Mouse (Mus musculus) limb, embryonic 14.5 days (tissue): ENCODE measurements around the gene Tulp3. TPM values are rescaled to one million over a fixed set of nuclear protein-coding genes. Genes with fewer than 3 reads are reported as not detected.

Experiments
- ATAC-seq: fragments of 200-750 bp; cut with Nextera tagmentation; 2 replicates; pipeline ENCODE4 v1.8.0; 2017; ENCODE audit warnings: low read depth, moderate number of reproducible peaks, moderate TSS enrichment; ENCODE audit not compliant: low FRiP score
- DNase-seq: peaks from one replicate; pipeline ENCODE4 v3.0.0-alpha.2; 2015; ENCODE audit warnings: low spot score
- H3K27ac ChIP-seq: fragments of 300-500 bp; sonication (generic); replicated peaks from 2 replicates; pipeline ENCODE4 v1.5.1; 2014; ENCODE audit warnings: low read depth, mild to moderate bottlenecking, low read length, moderate library complexity, mixed read lengths
- H3K27me3 ChIP-seq: fragments of 300-500 bp; sonication (generic); 2 replicates; pipeline ENCODE4 v1.6.1; 2014; ENCODE audit warnings: low read length, mixed read lengths; ENCODE audit not compliant: control insufficient read depth, insufficient read depth
- H3K36me3 ChIP-seq: fragments of 300-500 bp; sonication (generic); 2 replicates; pipeline ENCODE4 v1.6.1; 2014; ENCODE audit warnings: mild to moderate bottlenecking, low read length, moderate library complexity, mixed read lengths; ENCODE audit not compliant: control insufficient read depth, insufficient read depth
- H3K4me1 ChIP-seq: fragments of 300-500 bp; sonication (generic); 2 replicates; pipeline ENCODE4 v1.6.1; 2014; ENCODE audit warnings: antibody characterized with exemption, low read length, mixed read lengths; ENCODE audit not compliant: control insufficient read depth, insufficient read depth
- H3K4me2 ChIP-seq: fragments of 300-500 bp; sonication (generic); replicated peaks from 2 replicates; pipeline ENCODE4 v1.6.1; 2014; ENCODE audit warnings: low read depth, mild to moderate bottlenecking, low read length, moderate library complexity; ENCODE audit not compliant: severe bottlenecking
- H3K4me3 ChIP-seq: fragments of 300-500 bp; sonication (generic); replicated peaks from 2 replicates; pipeline ENCODE4 v1.5.1; 2014; ENCODE audit warnings: low read length
- H3K9ac ChIP-seq: fragments of 300-500 bp; sonication (generic); 2 replicates; pipeline ENCODE4 v1.6.1; 2014; ENCODE audit warnings: mild to moderate bottlenecking, low read depth, low read length, moderate library complexity; ENCODE audit not compliant: severe bottlenecking
- H3K9me3 ChIP-seq: fragments of 300-500 bp; sonication (generic); 2 replicates; pipeline ENCODE4 v1.6.1; 2016; ENCODE audit warnings: low read length; ENCODE audit not compliant: control insufficient read depth
- POLR2A ChIP-seq: fragments of 200-500 bp; IDR thresholded peaks from 2 replicates; pipeline ENCODE4 v1.8.0; 2012; ENCODE audit warnings: inconsistent platforms, mild to moderate bottlenecking, moderate library complexity, borderline replicate concordance; ENCODE audit not compliant: insufficient read depth, insufficient read length; ENCODE audit errors: extremely low read depth
- WGBS: fragments of 180-500 bp; shearing (Covaris S2); extraction: QIAGEN DNeasy Blood & Tissue Kit; methylation state at CpG from one replicate; pipeline ENCODE4 v1.1.7; 2014; 5-methylcytosine and 5-hydroxymethylcytosine counted together
- polyA plus RNA-seq, 2 experiments: library from polyadenylated mRNA; depleted of rRNA in 1 of 2; stranded (reverse) in 1 of 2; unstranded in 1 of 2; fragments of >200 nt; fragmentation: Nextera tagmentation in 1 of 2; extraction: Ambion mirVana in 1 of 2; gene quantifications; 2 replicates each; pipeline versions ENCODE4 v1.2.1 to v1.2.3; 2012 to 2014

The Tulp3 gene
- 49.0 and 56.1 TPM in 2 replicates for polyA plus RNA-seq (2012; rRNA removed)
- 20.3 and 24.8 TPM in 2 replicates for polyA plus RNA-seq (2014; fragmentation: Nextera tagmentation; extraction: Ambion mirVana)

DNA sequence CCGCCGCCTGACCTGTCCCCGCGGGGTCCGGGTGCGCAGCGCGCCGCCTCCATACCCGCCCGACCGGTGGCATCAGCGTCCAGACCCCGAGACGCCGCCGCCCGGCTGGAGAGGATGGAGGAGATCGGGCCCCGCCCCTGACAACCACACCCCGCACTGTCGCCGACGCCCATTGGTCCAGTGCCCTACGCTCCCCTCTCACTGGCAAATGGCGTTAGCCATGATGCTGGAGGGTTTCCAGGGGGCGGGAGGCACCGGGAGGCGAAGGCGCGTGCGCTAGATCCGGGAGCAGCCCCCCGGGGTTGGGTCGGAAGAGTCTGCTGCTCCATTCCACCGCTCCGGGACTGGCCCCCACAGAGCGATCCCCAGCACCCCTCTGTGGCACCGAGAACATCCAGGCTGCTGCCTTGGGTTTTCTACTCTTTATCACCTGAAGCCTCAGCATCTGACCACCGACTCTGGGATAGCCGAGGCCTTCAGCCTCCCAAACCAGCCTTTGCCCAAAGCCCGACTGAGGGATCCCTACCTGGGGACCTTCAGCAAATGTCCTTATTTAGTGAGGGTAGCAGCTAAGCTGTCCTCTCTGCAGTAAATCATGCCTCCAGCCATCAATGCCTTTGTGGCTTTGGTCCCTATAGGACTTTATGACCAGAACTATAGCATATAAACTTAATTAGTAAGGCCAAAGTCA lies at the start of gene Tulp3:
Gene Tulp3, minus strand, starts transcription at position 126 of the 691 bp plus-strand sequence.
- Histone ChIP-seq H3K27ac (peak within 1 kb of the TSS; percentile 85), H3K4me2 (peak within 1 kb of the TSS; percentile 71), H3K36me3 (peaks cover 25% of the 10 kb centered on the region), H3K27me3 (no peaks in the 10 kb centered on the region), H3K9me3 (no peaks in the 10 kb centered on the region), H3K4me1 (peaks cover 14% of the 10 kb centered on the region), H3K4me3 (peak within 1 kb of the TSS; percentile 78), H3K9ac (peak within 1 kb of the TSS; percentile 76)
- DNase-seq (peak; percentile 98), ATAC-seq (peak; percentile 98)
- 0 out of 2 replicates have a peak, but pooled peaks have one; percentile 34 for TF ChIP-seq POLR2A
- 1% methylated on average over 32 of the region's 42 CpGs for WGBS

DNA sequence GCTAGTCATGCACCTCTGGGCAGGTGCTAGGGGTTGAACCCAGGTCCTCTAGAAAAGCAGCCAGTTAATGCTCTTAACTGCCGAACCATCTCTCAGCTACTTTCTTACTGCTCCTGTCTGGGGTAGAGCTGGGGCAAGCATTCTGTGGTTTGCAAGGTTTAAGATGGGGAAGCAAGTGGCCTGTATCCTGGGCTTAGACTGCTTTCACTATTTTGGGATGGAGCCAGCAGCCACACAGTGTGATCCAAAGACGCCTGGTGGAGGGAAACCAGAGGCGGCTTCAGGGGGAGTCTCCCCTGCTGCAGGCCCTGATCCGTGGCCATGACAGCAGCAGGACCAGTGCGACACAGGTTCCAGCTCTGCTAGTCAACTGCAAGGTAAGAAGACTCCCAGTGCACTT lies 49.1 kb upstream of the Tulp3 start:
- H3K36me3 ChIP-seq: peaks cover 33% of the 10 kb centered on the region
- peak; percentile 33; the same call in 1 of the 2 replicates for ATAC-seq

DNA sequence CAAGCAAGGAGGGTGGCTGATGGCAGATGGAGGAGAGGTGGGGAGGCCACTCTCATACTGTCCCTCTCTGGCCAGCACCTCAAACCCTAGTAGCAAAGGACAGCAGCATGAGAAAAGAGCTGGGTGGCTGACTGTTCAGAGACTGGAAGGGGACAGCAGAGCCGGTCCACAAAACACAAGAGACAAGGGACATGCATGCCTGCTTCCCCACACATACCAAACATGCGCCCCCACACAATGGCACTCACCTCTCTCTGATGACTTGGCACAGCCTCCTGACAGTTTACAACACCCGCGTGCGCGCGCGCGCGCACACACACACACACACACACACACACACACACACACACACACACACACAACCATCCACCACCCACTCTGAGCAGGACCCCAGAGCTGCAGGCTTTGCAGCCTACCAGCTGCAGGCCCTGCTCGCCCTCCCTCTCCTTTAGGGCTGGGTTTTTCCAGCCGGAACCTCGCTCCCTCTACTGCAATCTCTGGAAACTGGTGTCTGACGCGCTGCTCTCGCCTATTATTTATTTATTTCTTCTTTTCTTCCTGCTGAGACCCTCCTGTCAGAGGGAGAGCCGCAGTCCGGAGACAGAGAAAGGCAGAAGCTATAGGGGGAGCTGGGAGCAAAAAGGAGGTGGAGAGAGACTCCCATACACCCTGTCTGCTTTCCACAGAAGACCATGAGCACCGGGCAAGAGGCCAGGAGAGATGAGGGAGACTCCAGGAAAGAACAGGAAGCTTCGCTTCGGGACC lies 44.0 kb upstream of the Tulp3 start:
- peak overlapping the region; percentile 67 for H3K27ac ChIP-seq
- no peaks in the 10 kb centered on the region for H3K4me1 ChIP-seq
- H3K36me3 ChIP-seq: no peaks in the 10 kb centered on the region
- DNase-seq (peak; percentile 67), ATAC-seq (peak; percentile 76)
- H3K9me3 ChIP-seq: no peaks in the 10 kb centered on the region
- WGBS: 24% methylated on average over 13 of the region's 21 CpGs
- H3K27me3 ChIP-seq: no peaks in the 10 kb centered on the region
- peak overlapping the region; percentile 23 for H3K4me3 ChIP-seq
- H3K4me2 ChIP-seq: peak overlapping the region; percentile 49
- H3K9ac ChIP-seq: peak overlapping the region; percentile 46
- no peak for TF ChIP-seq POLR2A

More for the DNA sequence above, 49.1 kb upstream of the Tulp3 start:
- H3K4me3 ChIP-seq: no peak overlapping the region
- no peak overlapping the region for H3K27ac ChIP-seq
- no peaks in the 10 kb centered on the region for H3K27me3 ChIP-seq
- no peaks in the 10 kb centered on the region for H3K4me1 ChIP-seq
- TF ChIP-seq POLR2A: no peak
- H3K4me2 ChIP-seq: no peak overlapping the region
- no peak for DNase-seq
- H3K9ac ChIP-seq: no peak overlapping the region
- WGBS: 52% methylated on average over 5 of the region's 5 CpGs
- no peaks in the 10 kb centered on the region for H3K9me3 ChIP-seq

DNA sequence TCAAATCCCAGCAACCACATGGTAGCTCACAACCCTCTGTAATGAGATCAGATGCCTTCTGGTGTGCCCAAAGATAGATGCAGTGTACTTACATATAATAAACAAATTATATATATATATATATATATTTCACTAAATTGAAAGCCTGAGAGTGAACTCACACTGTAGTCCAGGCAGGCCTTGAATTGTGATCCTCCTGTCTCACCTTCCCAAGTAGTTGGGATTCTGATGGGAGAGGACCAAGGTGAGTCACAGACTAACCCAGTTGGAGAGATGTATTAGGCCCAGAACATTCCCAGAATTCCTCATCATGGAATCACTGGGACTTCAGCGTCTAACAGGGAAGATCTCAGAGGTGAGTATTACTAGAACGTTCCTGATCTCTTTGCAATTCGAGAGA lies 43.3 kb upstream of the Tulp3 start, which contains the start of gene Nrip2:
Gene Nrip2, plus strand, starts transcription at position 301 of the 400 bp plus-strand sequence.
- TF ChIP-seq POLR2A: no peak
- H3K9ac ChIP-seq: peak within 1 kb of the TSS; percentile 46
- peak within 1 kb of the TSS; percentile 49 for H3K4me2 ChIP-seq
- peak within 1 kb of the TSS; percentile 23 for H3K4me3 ChIP-seq
- WGBS: 71% methylated on average over 3 of the region's 3 CpGs
- no peaks in the 10 kb centered on the region for H3K36me3 ChIP-seq
- H3K9me3 ChIP-seq: no peaks in the 10 kb centered on the region
- H3K27me3 ChIP-seq: no peaks in the 10 kb centered on the region
- H3K4me1 ChIP-seq: no peaks in the 10 kb centered on the region
- H3K27ac ChIP-seq: peak within 1 kb of the TSS; percentile 67
- no peak for DNase-seq
- ATAC-seq: no peak

DNA sequence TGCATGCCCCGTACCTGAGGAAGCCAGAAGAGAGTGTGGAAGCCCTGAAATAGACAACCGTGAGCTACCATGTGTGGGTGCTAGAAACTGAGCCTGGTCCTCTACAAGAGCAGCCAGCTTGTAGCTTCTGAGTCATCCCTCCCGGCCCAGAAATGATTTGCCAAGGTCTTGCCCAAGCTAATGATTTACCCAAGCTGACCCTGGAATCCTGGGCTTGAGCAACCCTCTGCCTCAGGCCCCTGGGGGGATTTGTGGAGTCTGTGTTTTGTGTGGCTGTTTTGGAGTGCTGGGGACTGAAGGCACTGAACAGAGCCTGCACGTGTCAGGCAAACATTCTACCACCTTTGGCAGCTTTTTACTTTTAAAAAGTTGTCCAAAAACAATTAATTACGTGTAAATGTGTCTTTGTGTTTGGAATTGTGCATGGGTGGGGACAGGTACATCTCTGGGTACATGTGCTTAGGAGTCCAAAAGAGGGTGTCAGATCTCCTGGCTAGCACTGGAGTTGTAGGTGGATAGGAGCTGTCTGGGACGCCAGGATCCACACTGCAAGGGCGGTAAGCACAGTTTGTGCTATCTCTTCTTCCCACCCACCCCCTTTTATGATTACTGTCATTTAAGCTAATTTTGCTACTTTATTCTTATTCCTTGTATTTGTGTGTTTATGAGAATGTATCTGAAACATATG lies 42.1 kb upstream of the Tulp3 start:
- Histone ChIP-seq H3K4me3 (no peak overlapping the region), H3K27ac (no peak overlapping the region), H3K9me3 (no peaks in the 10 kb centered on the region), H3K27me3 (no peaks in the 10 kb centered on the region), H3K36me3 (no peaks in the 10 kb centered on the region), H3K4me2 (no peak overlapping the region), H3K9ac (no peak overlapping the region), H3K4me1 (no peaks in the 10 kb centered on the region)
- no peak for TF ChIP-seq POLR2A
- ATAC-seq (no peak), DNase-seq (no peak)
- WGBS: 82% methylated on average over 7 of the region's 7 CpGs
